Mouse (Mus musculus): Measurements from ENCODE around the gene Dimt1.
A peak's percentile ranks its signal among the peaks of the same experiment; 100 is the strongest.
"Not testable (repeated sequence)": the region's sequence is repeated elsewhere in the genome, so short reads cannot be mapped to it uniquely, and the experiment has no call there.

Dimt1 gene

GRCm38 (mm10) chr13:106996891-106997290, 50.0 kb downstream of the Dimt1 start:
- DNase-seq = no peak

DNA sequence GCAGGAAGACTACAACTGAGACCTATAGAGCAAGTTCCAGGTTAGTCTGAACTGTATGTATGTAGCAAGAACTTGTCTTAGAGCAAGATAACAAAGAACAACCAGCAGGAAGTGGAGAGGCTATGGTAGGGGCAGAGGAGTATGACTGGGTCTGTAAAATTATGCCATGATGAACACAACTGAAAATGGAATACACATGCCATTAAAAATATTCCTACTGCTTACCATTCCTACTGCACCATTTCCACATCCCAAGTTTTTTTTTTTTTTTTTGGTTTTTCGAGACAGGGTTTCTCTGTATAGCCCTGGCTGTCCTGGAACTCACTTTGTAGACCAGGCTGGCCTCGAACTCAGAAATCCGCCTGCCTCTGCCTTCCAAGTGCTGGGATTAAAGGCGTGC, 50.6 kb downstream of the Dimt1 start:
- not testable (repeated sequence) for DNase-seq

GRCm38 (mm10) chr13:106998026-106998425, 51.1 kb downstream of the Dimt1 start:
- DNase-seq = no peak

- DNase-seq = peak; percentile 3
These were observed 51.7 kb downstream of the Dimt1 start for GRCm38 (mm10) chr13:106998671-106999070.

DNA sequence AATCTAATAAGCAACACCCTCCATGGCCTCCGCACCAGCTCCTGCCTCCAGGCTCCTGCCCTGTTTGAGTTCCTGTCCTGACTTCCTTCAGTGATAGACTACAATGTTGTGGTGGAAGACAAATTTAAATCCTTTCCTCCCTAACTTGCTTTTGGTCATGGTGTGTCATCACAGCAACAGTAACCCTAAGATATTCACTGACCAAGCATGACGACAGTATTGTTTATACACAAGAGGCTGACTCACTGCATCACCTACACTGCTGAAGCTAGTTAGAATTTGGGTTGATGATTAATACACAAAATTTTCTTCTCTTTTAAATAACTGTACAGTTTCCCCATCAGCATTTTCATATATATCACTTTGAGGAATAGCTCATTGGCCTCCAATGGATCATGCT, 56.3 kb downstream of the Dimt1 start:
- no peak for DNase-seq

DNA sequence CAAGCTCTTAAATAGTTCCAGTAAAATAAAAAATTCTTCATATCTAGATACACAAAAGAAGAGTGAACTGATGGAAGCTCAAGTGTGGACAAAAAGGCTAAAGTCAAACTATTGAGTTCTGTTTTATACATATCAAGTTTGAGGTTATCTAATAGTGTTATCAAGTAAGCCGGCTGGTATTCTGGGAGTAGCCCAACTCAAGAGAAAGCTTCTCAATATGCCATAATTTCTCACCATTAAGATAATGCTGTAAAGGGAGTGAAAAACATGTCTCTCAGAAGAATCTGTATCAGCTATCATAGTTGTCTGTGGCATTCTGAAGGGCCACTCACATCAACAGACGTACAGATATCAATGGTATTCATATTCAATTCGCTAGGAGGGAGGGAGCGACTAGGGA, 61.2 kb downstream of the Dimt1 start:
- no peak for DNase-seq

Measured in lung, postnatal 10 days (tissue).